Mouse (Mus musculus): ENCODE measurements around the gene Skap2.

DNA sequence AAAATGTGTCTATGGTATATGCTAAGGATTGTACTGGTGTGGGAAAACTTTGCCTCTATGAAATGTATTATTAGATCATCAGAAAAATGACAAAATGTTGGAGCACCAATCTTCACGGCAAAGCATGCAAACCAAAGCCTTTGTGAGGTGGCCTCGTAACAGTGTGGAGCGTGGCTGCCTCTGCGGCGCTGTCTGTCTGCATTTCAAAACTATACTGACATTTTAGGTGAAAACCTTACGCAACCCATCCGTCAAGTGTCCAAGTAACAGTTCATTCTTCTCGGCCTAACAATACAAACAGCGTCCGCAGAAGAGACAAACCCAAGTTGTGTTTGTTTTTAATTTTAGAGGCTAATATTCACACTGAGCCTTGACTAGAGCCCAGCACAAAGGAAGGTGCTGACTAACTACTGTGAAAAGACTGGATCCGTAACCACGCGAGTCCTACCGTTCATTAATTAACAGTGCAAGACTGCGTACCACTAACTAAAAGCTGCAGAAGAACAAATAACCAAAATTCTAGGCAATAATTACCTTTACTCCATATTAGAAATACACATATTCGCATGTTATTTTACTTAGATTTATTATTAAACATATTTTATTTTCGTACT, 130.0 kb downstream of the Skap2 start:
- no peak for TF ChIP-seq E2F4 (IDR thresholded peaks at IDR 0.05; ENCODE audit: insufficient read depth)
- no peak for TF ChIP-seq MYOD1 (IDR thresholded peaks at IDR 0.05; ENCODE audit: control insufficient read depth in 1 of 3, insufficient read length in 2 of 3, low read depth in 2 of 3)
- TF ChIP-seq POLR2A (IDR thresholded peaks at IDR 0.05; ENCODE audit: insufficient read length, low read depth) = no peak
- no peak for TF ChIP-seq USF1 (IDR thresholded peaks at IDR 0.05; ENCODE audit: low read depth)
- no peak for TF ChIP-seq POLR2AphosphoS2 (IDR thresholded peaks at IDR 0.05; ENCODE audit: insufficient read length, low read depth)

All from myocyte (in vitro differentiated cells).